Mouse (Mus musculus) leukemia stem cell, adult 10-12 weeks (primary cell): ENCODE results near the gene 9930104L06Rik. TPM values are rescaled to one million over a fixed set of nuclear protein-coding genes. Genes with fewer than 3 reads are reported as not detected.

Experiments used
- polyA plus RNA-seq: library from polyadenylated mRNA; stranded (reverse); fragments of >175 nt; gene quantifications from 2 replicates; pipeline ENCODE4 v1.2.3, GENCODE M21; 2012; ENCODE audit warnings: low replicate concordance

9930104L06Rik gene
- 1.1 and 4.2 TPM in 2 replicates for polyA plus RNA-seq

DNA sequence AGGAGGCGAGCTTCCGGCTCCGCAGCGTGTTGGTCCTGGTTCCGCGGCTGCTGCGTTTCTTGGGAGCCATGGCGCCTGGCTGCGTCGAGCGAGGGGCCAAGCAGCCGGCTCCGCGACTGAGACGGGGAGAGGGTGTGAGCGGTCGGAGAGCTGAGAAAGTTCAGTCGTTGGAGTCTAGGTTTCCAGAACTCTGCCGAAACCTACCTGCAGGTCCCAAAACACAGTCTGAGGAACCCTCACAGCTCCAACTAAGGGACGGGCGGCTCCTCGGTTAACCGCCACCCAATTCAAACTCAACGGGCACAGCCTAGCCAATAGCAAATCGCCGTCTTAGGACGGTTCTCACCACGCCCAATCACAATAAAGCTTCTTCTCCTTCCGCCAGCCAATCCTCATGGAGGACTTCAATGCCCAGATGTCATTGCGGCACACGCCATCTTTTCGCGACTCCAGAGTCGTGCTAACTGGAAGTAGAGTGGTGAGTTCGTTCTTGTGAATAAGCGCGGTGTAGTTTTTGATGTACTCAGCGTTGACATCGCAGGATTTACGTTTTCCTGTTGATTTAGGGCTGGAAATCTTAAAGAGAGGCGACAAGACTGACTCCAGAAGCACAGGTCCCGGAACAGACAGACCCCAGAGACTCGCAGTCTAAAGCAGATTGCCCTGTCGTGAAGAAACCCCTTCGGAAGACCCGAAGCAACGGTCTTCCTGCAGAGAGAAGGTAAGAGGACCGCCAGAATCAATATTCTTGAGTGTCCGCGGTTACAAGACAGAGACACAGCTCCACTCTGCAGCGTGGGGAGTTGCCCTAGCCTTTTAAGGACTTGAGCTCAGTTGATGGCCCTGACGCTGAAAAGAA, at the start of gene 9930104L06Rik:
9930104L06Rik (plus strand) TSS at position 436 of the 859 bp plus-strand sequence.

GRCm38 (mm10) chr4:124939211-124939610, 2.4 kb downstream of the 9930104L06Rik start, which contains the start of gene Cdca8:
Cdca8 (minus strand) TSS chr4:124939311.

DNA sequence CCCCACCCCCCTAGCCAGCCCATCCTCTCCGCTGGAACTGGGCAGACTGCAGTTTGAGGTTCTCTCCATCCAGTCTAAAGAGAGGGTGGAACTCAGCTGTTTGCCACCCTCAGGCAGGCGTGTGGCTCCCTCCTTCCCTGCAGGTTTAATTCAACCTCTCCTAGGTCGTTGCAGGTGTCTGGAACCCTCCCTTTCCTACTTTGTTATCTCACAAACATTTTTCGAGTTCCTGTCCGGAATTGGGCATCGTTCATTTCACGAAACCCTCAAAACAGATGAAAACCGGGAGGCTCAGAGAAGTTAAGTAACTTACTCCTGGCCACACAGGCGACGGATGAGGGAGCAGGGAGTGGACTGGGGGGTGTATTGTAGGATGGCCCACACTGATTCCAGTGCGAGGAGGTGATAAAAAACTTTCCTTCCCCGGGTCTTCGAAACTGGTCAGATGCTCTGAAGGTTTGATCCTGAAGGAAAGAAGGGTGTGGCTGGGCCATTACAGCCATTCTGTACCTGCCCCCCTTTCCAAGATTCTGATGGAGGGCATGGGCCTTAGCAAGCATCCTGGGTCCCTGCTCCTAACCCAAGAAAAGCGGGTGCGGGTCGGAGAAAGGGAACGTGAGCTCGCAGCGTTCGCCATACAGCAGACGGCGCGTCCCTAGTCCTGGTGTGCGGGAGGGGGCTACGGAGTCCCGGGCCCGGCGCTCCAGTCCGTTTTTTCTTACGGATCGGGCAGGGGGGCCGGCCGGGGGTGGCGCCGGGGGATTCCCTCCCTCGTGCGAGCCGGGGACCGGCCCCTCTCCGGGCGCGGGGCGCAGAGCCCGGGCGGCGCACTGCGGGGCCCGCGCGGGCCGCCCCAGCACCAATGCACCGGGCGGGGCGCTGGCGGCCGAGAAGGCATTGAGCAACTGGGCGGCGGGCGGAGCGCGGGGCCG, 49.1 kb downstream of the 9930104L06Rik start, which contains the start of gene Rspo1:
Rspo1 (plus strand) TSS at position 760 of the 932 bp plus-strand sequence.

Other genes with a start within 250 kb of the 9930104L06Rik start
- gene Utp11, start 243.4 kb upstream of the 9930104L06Rik start, polyA plus RNA-seq = 2.0 and 5.7 TPM in 2 replicates
- 4.7 and 5.2 TPM in 2 replicates for gene Fhl3, start 236.3 kb upstream of the 9930104L06Rik start, polyA plus RNA-seq
- gene Sf3a3, start 222.3 kb upstream of the 9930104L06Rik start, polyA plus RNA-seq = 12.2 and 18.6 TPM in 2 replicates
- 13.6 and 14.0 TPM in 2 replicates for gene Inpp5b, start 195.2 kb upstream of the 9930104L06Rik start, polyA plus RNA-seq
- 20.5 and 27.9 TPM in 2 replicates for gene Mtf1, start 134.9 kb upstream of the 9930104L06Rik start, polyA plus RNA-seq
- gene Yrdc, start 86.4 kb upstream of the 9930104L06Rik start, polyA plus RNA-seq = 15.5 and 19.7 TPM in 2 replicates
- 16.5 and 22.6 TPM in 2 replicates for gene 1110065P20Rik, start 85.9 kb upstream of the 9930104L06Rik start, polyA plus RNA-seq
- 0.06 TPM in 2 replicates for gene Maneal, start 74.9 kb upstream of the 9930104L06Rik start, polyA plus RNA-seq
- gene Epha10, start 56.1 kb upstream of the 9930104L06Rik start, polyA plus RNA-seq = not detected in 2 replicates
- gene Cdca8, start 2.3 kb downstream of the 9930104L06Rik start, polyA plus RNA-seq = 99.6 and 162 TPM in 2 replicates
- 0.37 TPM in 1 of 2 replicates, not detected in the other for gene Rspo1, start 49.4 kb downstream of the 9930104L06Rik start, polyA plus RNA-seq
- gene Gnl2, start 79.5 kb downstream of the 9930104L06Rik start, polyA plus RNA-seq = 11.9 and 46.5 TPM in 2 replicates
- not detected in 2 replicates for gene Dnali1, start 128.7 kb downstream of the 9930104L06Rik start, polyA plus RNA-seq
- 15.3 and 28.8 TPM in 2 replicates for gene Snip1, start 129.6 kb downstream of the 9930104L06Rik start, polyA plus RNA-seq
- gene Meaf6, start 148.1 kb downstream of the 9930104L06Rik start, polyA plus RNA-seq = 35.3 and 48.2 TPM in 2 replicates
- gene Zc3h12a, start 190.8 kb downstream of the 9930104L06Rik start, polyA plus RNA-seq = 10.2 and 12.1 TPM in 2 replicates